Mouse (Mus musculus) ovary, postnatal 10 days (tissue): Measurements from ENCODE around the gene Srrm1.
A peak's percentile ranks its signal among the peaks of the same experiment; 100 is the strongest.

ENCODE experiments used
- DNase-seq: peaks from one replicate; pipeline ENCODE4 v3.0.0; 2022; ENCODE audit warnings: low spot score

The Srrm1 gene

DNA sequence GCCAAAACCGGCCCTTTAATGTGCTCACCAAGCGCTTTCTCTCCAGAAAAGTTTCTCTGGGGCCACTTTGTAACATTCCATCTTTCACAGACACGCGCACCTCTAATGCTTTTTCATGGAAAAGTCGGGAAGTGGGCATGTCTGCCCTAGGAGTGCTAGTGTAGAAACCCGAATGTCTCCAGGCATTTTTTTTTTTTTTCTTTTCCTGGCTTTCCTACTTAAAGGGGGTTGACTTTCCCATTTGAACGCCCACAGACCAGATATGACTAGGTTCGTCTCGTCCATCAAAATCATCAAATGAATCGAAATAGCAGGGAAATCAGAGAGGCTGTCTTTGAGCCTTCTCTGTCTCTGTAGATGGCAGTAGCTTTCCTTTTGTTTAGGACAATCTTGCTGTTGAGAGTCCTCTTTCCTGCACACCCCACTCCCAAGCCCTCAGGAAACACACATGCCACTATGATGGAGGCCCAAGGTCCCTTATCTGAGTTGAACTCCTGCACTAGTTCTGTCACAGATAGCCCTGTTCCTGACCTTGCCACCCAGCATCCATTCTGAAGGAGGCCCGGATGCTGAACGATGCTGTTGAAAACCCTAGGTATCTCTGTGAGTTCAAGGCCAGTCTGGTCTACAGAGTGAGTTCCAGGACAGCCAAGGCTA lies 801 bp upstream of the Srrm1 start:
- peak; percentile 8 for DNase-seq

DNA sequence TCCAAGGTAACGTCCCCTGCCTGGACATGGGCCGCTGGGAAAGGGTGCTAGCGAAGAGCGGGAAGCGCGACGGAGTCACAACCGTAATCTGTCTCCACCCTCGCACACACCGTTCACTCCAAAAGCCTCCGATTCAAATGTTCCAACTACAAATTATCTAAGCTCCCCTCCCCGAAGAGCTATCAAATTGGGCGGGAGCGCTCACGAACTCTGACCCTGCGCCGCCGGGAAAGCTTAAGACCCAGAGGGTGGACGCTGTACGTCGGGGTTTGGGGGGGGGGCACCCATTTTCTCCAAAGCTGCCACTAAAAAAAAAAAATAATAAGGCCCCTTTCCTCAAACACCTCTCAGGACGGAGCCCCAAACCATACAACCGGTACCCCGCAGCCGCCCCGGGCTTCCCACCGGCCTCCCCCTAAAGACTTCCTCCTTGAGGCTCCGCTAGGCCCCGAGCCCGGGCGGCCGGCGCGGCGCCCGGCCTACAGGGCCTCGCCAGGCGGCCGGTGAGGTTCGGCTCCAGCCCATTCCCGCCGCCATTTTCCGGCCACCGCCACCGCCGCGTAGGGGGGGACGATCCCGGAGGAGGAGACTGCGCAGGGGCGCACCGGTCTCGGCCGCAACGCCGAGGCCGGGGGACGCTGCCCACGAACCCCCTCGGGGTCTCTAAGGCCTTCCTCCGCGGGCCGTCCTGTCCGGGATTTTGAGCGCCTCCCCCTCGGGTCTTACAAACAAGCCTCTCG lies 625 bp downstream of the Srrm1 start:
- DNase-seq: no peak

DNA sequence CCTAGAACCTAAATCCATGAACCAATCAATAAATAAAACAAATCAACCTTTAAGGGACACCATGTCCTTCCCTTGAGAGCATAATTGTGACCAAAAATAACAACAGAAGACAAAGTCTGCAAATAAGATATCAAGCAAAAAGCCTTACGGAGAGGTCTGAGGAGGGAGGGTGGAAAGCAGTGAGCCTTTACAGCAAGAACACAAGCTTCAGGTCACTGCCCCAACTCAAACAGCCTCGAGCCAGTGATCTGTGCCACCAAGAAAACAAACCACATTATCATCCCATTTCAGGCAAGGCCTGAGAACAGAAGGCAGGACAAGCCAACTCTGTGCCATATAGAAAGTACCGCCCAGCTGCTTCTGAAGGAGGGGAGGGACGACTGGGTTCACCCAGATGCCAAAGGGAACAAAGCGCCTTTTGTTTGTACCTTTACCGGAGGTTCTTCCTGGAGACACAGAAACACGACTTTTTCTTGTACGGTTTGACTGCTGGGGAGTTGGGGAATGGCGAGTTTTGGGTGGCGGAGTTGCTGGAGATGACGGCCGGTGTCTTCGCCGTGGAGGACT lies 15.7 kb downstream of the Srrm1 start:
- no peak for DNase-seq

DNA sequence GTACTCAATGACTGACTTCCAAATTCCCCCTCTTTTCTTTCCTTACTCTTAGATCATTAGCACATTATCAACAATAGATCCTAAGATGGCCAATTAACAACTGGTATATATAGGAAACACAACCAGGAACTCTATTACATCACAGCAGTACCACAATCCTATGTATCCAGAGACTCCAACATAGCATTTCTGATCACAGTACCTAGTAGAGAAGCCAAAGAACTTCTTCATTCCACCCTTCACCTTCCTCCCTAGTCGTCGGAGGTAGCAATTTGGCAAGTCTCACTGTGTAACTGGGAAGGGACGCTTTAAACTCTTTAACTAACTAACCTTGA lies 17.1 kb downstream of the Srrm1 start:
- no peak for DNase-seq

DNA sequence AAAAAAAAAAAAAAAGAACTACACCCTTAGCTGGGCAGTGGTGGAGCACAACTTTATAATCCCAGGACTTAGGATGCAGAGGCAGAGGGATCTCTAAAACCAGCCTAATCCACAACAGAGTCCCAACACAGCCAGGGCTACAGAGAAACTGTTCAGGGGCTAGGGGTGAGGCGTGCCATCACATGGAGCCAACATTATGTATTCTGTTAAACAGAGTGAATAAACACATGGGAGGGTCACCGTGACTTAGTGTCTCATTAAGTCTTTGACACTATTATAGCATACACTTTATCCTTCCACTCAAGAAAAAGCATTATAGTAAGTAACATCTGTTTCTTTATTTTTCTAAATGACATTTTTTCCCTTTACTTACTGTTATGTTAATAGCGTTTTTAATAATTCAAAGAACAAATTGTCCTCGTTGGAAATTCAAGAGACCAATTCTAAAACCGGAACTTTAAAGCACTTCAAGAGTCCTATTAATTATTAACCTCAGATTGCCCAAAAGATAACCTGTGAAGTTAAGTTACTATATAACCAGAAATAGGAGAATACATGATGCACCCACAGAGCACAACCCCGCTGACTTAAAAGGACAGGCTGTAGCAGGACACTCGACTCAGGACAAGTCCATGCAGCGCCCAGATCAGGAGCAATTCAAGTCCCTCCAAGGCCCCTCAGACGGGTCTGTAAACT lies 17.6 kb downstream of the Srrm1 start:
- DNase-seq: no peak

DNA sequence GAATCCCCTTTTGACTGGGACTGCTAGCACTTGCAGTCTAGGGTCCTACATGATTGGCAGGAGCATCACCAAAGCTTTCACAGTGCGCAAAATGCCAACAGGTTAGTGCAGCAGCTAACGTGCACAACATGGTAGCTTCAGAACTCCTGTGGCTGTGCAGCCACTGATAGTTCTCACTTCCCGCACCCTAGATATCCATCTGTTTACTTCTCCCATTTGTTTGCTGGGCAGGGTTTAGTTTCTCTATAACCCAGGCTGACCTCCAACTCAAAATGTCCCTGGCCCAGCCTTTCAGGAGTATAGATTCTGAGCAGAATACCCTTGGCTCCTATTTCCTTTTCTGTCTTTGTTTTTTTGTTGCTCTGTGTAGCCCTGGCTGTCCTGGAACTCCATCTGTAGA lies 26.7 kb downstream of the Srrm1 start:
- no peak for DNase-seq

DNA sequence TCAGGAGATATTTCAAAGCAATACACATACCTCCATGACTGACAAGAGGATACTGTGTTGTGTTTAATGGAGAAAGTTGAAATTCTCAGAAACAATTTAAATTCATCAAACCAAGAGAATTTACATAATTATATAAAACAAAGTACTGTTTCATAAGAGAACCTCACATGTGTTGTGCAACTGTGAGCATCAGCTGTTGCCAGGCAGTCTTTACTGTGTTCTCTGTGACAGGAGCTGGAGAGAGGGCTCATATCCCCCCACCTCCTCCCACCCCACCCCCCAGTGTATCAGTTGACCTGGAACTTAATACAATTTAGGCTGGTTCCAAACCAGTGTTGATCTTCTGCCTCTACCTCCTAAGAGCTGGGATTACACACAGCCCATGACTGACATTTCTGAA lies 27.1 kb downstream of the Srrm1 start:
- DNase-seq: no peak

DNA sequence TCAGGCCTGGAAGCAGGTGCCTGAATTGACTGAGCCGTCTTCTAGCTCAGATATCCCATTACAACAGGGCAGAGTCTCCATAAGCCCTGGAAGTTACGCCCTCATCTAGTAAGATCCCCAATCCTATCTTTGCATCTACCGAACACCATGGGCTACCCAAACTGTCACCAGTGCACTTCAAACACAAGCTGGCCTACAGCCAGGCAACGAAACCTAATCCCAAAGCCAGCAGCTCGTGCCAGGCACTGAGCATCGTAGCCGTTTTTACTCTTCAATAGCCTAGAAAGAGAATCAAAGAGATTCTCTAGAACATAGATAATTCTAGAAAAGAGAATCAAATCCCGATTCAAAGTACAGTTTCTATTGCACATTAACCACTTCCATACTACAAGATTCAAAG lies 30.1 kb downstream of the Srrm1 start:
- DNase-seq: no peak

DNA sequence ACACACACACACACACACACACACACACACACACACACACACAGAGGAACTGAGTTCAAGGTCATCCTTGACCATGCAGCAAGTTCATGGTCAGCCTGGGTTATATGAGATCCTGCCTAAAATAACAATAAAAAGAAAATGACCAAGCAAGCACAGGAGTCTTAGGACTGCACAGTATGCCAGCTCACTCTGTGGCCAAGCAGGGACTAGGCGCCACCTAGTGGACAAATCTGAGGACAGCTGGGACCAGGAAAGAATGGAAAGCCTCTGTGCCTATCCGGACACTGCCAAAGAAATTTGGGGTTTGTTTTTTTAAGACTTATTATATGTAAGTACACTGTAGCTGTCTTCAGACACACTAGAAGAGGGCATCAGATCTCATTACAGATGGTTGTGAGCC lies 35.2 kb downstream of the Srrm1 start:
- no peak for DNase-seq

DNA sequence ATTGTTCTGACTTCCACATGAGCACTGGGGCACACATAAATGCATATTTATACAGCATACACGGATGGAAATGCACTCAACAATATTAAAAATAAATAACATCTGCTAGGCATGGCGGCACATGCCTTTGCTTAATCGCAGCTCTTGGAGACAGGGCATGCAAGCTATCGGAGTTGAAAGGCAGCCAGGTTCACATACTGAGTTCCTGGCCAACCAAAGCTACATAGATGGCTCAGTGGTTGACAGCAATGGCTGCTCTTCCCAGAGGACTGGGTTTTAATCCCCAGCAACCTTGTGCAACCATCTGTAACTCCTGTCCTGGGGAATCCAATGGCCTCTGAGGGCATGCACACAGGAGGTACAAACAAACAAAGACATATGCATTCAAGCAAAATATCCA lies 35.6 kb downstream of the Srrm1 start:
- no peak for DNase-seq

DNA sequence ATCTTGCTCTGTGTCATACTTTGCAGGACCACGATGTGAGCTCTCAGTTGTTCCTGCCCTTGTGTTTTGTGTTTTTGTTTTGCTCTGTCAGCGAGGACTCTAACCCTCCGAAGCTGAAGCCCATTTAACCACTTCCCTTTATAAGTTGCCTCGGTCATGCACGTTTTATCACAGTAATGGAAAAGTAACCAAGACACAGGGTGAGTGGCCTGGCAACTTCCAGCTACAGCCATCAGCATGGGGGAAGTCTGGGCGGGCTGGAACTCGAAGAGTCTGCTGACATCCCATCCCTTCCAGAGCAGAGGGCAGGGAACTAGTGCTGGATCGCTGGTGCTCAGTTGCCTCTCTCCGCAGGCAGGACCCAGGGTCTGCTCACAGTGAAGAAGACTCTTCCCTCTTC lies 37.8 kb downstream of the Srrm1 start:
- no peak for DNase-seq

DNA sequence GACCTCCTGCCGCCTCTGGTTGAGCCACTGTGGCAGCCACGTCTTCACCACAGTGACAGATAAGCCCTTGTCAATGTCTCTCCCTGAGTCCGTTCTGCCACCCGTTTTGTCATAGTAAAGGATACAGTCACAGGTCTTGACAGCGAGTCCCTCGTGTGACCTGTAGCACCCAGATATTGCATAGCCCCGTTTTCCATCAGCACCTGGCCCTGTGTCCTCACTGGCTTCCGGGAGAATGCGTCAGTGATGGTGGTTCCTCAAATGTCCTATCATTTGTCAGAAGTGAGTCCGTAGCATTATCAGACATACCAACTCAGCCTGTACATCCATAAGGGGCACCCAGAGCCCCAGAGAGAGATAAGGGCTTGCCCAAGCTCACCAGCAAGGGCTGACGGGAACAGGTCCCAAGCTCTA lies 38.7 kb downstream of the Srrm1 start:
- no peak for DNase-seq

DNA sequence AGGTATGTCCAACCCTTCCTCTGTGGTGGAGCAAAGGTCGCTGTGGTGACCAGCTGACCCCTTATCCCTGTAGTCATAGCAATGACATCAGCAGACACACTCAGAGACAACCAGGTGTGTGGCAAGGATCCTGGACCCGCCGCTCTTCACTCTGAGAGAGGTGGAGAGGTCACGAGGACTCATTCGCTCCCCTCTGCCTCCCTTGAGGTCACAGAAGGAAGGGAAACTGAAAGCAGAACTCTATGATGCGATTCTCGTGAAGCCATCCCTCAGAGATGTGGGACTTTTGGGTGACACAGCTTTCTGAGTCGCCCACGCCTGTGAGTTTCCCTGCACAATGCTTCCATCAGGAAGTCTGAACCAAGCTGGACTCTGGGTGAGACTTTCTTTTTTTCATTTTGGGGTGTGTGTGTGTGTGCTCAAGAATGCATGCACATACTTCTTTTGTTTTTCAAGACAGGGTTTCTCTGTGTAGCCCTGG lies 39.3 kb downstream of the Srrm1 start:
- no peak for DNase-seq

DNA sequence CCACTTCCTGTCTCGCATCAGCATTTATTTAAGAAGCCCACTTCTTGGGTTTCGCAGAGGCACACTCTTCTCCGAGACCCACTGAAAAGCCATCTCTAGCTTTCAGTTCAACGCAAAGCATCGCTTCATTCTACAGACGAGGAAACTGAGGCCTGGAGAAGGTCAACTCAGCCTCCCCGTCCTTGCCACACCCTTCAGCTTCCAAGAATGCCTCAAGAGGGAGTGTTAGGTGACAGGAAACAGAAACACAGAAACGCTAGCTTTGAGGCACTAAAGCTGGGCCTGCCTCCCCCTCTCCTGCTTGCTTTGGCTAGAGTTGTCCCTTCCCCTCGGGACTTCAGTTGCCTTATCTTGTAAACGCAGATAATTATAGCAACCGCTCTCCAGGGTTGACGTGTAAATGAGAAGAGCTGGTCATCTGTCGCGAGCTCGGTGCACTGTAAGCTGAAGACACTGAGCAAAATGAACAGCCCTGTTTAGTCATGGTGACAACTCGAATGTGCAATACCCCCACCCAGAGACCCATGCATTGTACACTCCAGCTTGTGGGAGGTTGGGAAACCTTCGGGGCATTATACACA lies 39.9 kb downstream of the Srrm1 start:
- no peak for DNase-seq

DNA sequence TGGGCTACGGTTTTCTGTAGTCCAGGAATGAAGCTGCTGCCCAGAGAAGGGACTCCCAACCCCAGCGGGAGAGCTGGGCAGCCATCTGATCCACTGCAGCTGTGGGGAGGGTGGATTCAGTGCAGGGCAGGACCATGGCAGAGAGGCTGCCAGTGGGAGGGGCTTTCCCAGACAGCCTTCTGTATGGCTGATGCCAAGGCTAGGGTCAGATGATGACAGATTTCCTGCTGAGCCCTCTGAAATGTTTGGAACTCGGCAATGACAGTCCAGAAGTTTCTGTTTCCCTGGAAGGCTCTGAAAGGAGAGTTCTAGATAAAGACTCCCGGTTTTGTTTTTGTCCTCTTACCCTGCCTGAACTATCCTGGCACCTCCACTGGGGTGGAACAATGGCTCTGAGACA lies 40.4 kb downstream of the Srrm1 start:
- DNase-seq: no peak

DNA sequence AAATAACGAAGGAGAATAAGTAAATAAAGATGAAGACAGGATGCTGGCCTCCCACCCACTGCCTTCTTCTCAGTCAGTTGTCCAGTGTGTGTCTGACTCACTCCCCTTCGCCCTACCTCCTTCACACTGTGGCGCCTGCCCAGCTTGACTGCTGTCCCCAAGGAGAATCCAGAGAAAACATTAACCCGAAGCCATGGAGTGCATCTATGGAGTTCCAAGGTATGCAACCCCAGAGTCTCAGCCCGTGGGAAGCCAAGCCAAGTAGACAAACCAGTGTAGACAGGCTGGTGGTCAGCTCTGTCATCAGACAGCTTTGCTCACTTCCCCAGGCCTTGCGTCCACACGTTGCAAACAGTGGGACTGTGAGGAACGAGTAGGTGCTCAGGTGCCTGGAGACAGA lies 42.8 kb downstream of the Srrm1 start:
- no peak for DNase-seq

DNA sequence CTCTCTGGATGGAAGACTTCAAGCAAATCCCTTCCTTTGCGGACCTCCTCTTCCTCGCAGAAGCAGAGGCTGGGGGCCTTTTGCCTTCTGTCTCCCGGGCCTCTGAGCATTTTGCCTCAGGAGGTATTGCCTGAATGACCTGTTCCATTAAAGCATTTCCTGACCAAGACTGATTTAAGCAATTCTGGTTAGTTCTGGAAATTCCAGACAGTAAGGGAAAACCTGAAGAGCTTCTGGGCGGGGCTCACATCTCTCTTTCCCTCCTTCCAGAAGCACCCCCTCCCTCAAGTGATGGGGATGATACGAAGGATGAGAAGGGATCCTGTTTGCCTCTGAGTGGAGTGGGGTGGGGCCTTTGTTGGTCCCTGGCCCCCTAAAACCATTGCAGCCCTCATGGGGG lies 43.4 kb downstream of the Srrm1 start:
- DNase-seq: no peak

DNA sequence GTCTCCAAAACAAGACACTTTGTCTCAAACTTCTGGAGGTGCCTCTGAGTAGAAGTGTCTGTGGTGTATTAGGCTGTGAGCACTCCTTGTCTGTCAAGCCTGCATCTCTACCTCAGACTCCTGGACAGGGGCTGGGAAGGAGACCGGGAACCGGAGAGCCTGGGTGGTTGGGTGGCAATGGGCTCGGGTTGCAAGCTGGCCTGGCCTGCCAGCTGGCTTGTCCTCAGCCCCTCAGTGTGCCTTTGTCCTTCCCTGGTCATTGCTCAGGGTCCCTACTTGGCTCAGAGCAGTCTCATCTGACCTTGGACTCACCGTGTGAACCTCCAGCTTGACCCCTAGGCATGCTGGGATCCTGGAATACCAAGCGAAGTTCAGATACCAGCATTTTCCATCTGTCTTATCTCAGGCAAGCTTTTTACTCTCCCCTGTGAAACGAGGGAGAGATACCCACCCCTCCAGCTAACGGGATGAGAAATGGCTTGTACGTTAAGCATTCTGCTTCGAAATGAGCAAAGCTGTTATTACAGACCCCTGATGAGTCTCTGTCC lies 43.9 kb downstream of the Srrm1 start:
- no peak for DNase-seq

DNA sequence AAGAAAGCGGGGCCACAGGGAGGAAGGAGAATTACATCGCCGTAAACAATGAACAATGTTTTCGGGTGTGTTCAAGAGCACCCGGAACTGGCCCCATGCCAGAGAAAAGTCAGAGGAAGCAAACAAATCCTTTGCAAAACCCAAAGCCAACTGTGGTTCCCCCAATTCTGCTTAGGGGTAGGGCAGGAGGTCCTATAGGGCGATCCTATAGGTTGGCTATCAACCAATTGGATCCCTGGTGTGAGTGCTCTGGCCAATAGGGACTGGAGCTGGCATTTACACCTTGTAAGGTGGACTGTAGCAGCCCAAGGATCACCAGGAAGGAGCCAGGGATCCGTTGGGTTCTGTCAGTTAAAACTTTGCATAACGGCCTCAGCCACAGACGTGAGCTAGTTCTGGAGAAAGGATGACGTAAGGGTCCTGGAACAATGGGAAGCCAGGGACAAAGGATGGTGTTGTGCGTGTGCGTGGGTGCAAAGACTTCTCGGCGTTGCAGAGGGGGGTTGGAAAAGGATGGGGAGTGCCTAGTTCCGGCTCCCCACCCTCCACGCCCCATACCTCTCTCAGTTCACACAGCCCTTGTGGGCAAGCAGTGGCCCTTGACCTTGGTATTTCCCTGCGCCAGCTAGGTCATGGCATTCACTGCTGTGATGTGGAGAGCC lies 46.0 kb downstream of the Srrm1 start:
- no peak for DNase-seq

DNA sequence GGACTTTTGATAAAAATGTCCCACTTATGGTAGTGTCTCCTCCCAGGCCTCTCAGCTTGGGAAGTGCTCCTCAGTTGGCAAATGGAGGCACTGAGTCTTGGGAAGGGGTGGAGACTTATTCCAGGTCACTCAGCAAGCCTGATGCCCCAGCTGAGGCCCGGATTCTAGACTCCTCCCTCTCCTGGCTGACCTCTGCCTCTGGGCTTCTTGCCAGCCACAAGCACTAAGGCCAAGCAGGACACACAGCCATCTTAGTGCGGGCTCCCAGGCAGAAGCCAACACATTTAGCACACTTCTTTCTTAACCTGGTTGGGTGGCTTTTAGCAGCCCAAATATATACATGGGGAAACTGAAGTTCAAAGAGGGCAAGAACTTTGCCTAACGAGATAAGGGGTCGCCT lies 46.6 kb downstream of the Srrm1 start:
- no peak for DNase-seq

DNA sequence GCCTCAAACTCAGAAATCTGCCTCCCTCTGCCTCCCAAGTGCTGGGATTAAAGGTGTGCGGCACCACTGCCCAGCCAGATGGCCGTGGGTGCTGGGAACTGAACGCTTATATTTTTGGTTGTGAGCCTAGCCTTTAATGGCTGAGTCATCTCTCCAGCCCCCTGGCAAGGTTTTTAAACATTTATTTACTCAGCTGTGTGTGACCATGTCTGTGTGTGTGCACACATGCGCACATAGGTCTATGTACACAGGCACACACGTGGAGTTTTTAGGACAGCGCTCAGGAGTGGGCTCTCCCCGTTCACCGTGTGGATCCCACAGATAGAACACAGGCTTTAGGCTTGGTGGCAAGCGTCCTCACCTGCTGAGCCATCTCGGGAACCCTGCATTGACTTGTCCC lies 50.9 kb downstream of the Srrm1 start:
- no peak for DNase-seq

DNA sequence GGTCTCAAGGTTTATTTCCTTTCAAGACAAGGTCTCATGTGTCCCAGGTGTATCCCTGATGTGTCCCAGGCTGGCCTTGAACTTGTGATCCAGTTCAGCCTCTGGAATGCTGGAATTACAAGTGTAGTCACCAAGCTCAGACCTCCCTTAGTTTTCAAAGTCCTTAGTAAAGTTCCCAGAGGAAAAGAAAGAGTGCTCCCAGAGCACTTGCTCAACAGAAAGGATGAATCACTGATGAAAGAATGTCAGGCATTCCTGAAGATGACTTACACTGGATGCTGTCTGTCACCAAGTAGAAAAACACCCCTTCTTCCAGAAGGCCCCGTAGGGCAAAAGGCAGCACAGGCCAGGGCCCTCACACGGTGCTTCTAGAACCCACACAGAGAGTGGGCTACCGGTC lies 52.0 kb downstream of the Srrm1 start:
- no peak for DNase-seq
